Mouse (Mus musculus) adipocyte (in vitro differentiated cells): ENCODE measurements around the gene 9930111J21Rik2.
"Not testable (repeated sequence)": the region's sequence is repeated elsewhere in the genome, so short reads cannot be mapped to it uniquely, and the experiment has no call there.

ENCODE experiments used
- DNase-seq: peaks from one replicate; pipeline ENCODE4 v3.0.0-alpha.2; 2016; ENCODE audit warnings: low spot score

Gene 9930111J21Rik2

GRCm38 (mm10) chr11:49051093-49051891, at the start of gene 9930111J21Rik2:
9930111J21Rik2 (minus strand) TSS chr11:49051242.
- not testable (repeated sequence) for DNase-seq

GRCm38 (mm10) chr11:49100409-49100808, 49.4 kb upstream of the 9930111J21Rik2 start:
- DNase-seq = peak; percentile 25

DNA sequence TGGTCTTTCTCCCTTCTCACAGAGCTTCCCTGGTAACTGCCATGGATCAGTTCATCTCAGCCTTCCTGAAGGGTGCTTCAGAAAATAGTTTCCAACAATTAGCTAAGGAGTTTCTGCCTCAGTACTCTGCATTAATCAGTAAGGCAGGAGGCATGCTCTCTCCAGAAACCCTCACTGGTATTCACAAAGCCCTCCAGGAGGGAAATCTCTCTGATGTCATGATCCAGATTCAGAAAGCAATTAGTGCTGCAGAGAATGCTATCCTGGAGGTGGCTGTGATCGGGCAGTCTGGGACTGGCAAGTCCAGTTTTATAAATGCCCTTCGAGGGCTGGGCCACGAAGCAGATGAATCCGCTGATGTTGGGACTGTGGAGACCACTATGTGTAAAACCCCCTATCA, 44.3 kb upstream of the 9930111J21Rik2 start:
- DNase-seq = no peak

GRCm38 (mm10) chr11:49093861-49094660, 43.0 kb upstream of the 9930111J21Rik2 start:
- DNase-seq = no peak

DNA sequence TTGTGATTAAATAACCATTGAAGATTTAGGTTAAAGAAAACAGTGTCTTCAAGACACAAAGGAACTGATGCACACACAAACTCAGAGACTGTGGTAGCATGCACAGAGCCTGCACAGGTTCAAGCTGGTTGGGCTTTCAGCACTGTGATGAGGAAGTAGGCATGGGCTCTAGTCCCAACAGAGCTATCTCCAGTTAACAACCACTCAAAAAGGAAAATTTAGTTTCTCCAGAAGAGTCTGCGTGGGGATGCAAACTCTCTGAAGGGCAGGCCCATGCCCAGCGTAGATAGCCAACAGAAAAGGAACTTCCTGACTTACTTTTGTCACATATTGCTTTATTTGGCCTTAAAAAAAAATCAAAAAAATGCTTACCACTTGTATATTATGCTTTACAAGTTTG, 41.7 kb upstream of the 9930111J21Rik2 start:
- no peak for DNase-seq

- DNase-seq = no peak
Measured at GRCm38 (mm10) chr11:49092053-49092586, 41.1 kb upstream of the 9930111J21Rik2 start.

- no peak for DNase-seq
Measured at GRCm38 (mm10) chr11:49091171-49091570, 40.1 kb upstream of the 9930111J21Rik2 start.

GRCm38 (mm10) chr11:49090551-49090950, 39.5 kb upstream of the 9930111J21Rik2 start:
- DNase-seq = no peak

GRCm38 (mm10) chr11:49089735-49090507, 38.9 kb upstream of the 9930111J21Rik2 start:
- peak; percentile 13 for DNase-seq

- no peak for DNase-seq
Measured at GRCm38 (mm10) chr11:49088990-49089652, 38.1 kb upstream of the 9930111J21Rik2 start.

GRCm38 (mm10) chr11:49087830-49088616, 37.0 kb upstream of the 9930111J21Rik2 start:
- no peak for DNase-seq

- peak; percentile 28 for DNase-seq
Measured at GRCm38 (mm10) chr11:49086858-49087361, 35.9 kb upstream of the 9930111J21Rik2 start.

- DNase-seq = peak; percentile 43
Measured at GRCm38 (mm10) chr11:49084875-49085274, 33.8 kb upstream of the 9930111J21Rik2 start.

DNA sequence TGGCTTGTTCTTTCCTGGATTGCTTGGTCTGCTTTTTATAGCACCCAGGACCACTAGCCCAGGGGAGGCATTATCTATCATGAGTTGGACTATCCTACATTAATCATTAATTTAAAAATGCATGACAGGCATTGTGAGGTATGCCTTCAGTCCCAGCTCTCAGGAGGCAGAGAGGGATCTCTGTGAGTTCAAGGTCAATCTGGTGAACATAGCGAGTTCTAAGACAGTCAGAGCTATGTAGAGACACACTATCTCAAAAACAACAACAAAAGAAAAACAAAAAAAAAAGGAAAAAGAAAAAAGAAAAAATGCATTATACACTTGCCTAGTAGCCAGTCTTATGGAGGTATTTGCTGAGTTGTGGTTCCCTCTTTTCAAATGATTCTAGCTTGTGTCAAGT, 33.3 kb upstream of the 9930111J21Rik2 start:
- no peak for DNase-seq

- DNase-seq = no peak
Measured at GRCm38 (mm10) chr11:49083808-49084207, 32.8 kb upstream of the 9930111J21Rik2 start.

GRCm38 (mm10) chr11:49083146-49083545, 32.1 kb upstream of the 9930111J21Rik2 start:
- DNase-seq = no peak

DNA sequence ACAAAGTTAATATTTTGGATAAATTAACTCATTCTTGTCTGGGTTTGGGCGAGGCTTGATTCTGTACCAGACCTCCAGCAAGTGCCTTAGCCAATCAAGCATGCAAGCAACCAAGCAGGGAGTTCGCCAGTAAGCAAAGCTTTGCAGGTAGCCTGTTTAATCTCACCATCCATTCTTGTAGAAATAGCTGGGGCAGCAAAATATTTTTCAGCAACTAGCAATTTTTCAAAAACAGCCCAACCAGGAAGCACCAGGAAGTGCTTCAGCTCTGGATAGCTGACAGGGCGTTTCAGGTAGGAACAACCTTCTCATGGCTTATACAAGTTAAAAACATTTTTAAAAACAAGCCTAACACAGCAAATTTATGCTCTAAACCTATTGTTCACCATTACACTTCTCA, 30.8 kb upstream of the 9930111J21Rik2 start:
- DNase-seq = no peak

- DNase-seq = peak; percentile 12
Measured at GRCm38 (mm10) chr11:49081356-49081755, 30.3 kb upstream of the 9930111J21Rik2 start.

DNA sequence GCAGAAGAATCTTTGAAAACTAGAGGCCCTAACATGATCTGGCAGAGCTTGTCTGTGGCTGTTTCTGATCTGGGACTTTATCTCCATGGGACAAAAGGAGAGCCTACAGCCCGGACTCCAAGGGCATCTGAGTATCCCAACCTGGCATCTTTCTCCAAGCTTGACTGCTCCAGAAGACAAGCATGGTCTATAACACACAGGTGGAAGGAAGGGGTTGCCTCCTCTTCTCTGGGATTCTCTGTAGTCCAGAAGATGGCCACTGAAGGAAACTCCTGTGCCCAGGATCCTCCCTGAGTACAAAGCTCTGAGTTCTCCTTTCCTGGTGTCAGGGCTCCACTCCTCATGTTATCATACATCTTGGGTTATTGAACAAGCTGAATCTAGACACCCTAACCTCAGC, 29.6 kb upstream of the 9930111J21Rik2 start:
- no peak for DNase-seq

GRCm38 (mm10) chr11:49078719-49079118, 27.7 kb upstream of the 9930111J21Rik2 start:
- DNase-seq = no peak
